Mouse (Mus musculus) thymus, adult 18-20 months (tissue): Measurements from ENCODE around the gene Rtn4rl1.
A peak's percentile ranks its signal among the peaks of the same experiment; 100 is the strongest.
"Not testable (repeated sequence)": the region's sequence is repeated elsewhere in the genome, so short reads cannot be mapped to it uniquely, and the experiment has no call there.

Source experiments
- DNase-seq, 2 experiments: peaks; one replicate each; pipeline ENCODE4 v3.0.0; 2022; ENCODE audit warnings: mixed read lengths in 2 of 2

Gene Rtn4rl1

GRCm38 (mm10) chr11:75166193-75166842 lies 27.3 kb upstream of the Rtn4rl1 start:
- no peak for DNase-seq

GRCm38 (mm10) chr11:75166861-75167642 lies 26.5 kb upstream of the Rtn4rl1 start:
- no peak for DNase-seq

DNA sequence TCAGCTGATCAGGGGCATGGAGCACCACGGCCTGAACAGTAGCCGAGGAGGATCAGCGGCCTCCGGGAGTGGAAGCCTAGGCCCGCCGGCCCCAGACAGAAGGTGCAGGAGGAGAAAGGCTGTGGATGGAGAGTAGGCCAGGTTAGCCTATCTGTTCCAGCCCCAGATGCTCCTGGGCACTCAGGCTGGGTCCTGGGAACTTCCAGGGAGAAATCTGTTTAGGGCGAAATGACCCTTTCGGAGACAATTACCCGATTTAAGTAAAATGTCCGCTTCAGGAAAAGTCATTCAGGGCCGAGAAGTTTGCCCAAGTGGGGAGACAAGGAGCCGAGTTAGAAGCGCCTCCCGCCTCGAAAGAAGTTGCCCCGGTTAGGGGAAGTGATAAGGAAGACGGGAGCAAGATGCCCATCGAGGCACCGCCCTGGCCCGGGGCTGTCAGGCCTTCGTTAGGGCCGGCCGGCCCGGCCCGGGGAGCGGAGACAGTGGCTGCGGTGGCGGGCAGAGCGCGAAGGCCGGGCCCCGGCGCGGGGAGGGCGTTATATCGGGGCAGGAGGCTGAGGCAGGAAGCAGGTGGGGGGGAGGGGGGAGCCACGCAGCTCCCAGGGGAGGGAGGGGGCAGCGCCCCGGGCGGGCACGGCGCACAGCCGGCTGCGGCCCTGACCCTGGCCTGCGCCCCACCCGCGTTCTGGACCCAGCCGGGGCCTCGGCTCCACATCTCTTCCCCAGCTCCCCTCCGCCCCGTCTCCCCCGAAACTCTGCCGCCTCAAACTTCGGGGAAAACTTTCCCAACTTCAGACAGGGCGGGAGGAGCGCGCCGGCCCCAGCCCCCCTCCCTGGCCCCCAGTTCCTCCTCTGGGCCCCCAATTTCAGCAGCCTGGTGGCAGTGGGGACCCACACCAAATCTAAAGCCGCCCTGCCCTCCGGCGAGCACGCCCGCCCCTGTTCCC lies 25.7 kb upstream of the Rtn4rl1 start:
- DNase-seq: no peak

DNA sequence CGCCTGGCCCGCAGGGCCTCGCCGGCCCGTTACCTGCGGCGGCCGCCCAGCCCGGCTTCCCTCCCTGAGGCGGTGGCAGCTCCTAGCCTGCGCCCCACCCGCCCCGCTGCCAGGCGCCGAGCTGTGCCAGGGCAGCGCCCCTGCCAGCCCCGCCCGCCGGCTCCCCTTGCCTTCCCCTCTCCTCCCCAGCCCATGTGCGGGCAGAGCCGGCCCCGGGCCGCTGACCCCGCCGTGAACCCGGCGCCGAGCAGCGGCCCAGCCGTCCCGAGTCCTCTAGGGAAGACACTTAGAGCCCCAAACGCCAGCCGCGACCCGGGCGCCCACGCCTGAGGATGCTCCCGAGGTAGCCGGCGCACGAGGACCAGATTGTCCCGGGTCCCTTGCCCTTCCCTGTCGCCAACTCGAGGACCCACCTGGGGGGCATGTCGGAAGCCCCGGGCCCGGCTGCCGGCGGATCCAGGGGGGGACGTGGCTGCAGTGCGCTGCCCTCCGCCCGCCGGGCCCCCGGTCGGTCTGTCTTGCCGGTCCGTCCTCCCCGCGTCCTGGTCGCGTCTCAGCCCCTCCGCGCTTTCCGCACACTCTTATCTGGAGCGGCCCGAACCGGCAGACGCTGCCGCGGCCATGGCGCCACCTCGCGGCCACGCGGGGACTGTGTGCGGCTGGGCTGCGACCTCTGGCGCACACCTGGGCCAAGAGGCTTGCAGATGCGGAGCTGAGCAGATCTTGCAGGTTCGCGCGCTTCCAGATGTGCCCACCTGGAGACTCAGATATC lies 24.8 kb upstream of the Rtn4rl1 start:
- DNase-seq: peak; percentile 64 to 71

GRCm38 (mm10) chr11:75169405-75170080 lies 24.0 kb upstream of the Rtn4rl1 start, which contains the start of gene Hic1:
Hic1 (minus strand) TSS chr11:75169519.
- no peak for DNase-seq

- DNase-seq: peak; percentile 71 to 79
Measured at GRCm38 (mm10) chr11:75170136-75170751, 23.3 kb upstream of the Rtn4rl1 start.

GRCm38 (mm10) chr11:75171186-75171865 lies 22.3 kb upstream of the Rtn4rl1 start:
- DNase-seq: no peak

DNA sequence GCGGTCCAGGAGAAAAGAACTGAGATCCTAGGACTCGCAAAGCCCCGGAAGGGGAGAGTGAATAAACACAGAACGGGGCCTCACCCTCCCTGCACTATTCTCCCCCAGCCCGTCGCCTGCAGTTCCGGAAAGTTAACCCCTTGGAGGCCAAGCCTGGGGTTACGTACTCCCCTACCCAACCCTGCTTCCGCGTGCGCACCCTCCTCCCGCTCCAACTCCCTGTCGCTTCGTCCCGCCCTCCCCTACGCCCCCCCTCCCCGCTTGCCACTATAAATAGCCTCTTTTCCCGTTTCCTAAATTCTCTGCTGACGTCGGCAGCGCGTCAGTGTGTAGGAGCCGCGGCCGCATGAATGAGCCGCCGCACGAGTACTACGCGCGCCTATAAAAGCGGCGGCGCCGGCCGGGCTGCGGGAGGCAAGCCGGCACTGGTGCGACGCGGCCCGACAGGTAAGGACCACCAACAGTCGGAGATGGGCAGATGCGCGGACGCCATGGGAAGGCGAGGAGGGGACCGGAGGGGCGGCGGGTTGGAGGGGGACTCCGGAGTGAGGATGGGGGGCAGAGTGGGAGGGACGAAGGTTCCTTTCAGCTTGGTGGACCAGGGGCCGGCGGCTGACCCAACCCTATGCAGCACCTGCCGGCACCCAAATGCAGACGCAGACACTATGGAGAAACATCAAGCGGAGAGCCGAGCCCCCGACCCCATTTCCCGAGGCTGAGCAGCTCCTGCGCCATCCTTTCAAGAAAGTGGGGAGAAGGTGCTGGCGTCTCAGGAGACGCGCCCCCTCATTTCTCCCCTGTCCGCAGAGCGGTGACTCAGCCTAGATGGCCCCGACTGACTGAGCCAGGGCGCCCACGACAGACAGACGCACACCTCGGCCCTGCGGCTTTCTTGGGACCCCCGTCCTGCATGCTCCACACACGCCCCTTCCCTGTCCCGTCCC lies 21.2 kb upstream of the Rtn4rl1 start:
- peak in 1 of 2 experiments; percentile 47 for DNase-seq

DNA sequence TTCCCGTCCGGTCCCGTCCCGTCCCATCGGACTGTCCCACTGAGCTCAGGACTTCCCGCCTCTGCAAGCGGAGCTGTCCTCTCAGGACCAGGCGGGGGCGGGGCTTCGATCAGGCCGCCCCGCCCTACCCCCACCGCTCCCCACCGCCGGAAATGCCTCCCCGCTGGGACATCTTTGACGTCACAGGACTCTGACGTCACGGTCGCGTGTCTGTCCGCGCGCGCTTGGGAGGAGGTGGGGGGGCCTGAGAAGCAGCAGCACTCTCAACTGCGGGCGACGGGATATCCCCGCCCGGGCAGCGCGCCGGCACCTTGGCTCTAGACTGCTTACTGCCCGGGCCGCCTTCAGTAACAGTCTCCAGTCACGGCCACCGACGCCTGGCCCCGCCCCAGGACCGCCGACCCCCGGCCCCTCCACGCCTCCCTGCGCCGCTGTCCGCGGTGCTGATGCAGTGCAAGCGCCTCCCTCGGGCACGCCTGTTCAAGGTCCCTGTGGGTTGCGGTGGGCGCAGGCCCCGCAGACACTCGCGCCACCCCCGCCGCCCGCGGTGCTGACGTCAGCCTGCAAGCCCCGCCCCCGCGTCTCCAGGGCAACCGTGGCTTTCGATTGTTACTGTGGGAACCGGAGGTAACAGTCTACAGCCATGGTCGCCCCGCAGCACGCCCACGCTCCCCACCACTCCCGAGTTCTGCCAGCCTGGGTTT lies 20.3 kb upstream of the Rtn4rl1 start:
- DNase-seq: peak; percentile 76 to 88

DNA sequence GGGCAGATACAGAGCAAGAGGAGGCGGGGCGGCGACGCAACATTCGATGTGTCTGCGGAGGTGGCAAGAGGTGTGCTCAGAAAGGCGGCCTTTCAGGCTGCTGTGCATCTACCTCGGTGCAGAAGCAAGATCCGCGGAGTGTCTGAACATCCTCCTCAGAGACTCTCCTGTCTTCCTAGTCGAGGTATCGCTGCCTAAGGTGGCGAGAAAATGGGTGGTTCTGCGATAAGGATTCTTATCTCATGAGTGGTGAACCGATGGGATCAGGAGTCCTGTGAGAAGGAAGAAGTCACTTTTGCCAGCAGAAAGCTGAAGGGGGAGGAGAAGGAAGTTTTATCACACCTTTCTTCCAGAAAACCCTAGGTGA lies 19.8 kb upstream of the Rtn4rl1 start:
- no peak for DNase-seq

- DNase-seq: not testable (repeated sequence)
Measured at GRCm38 (mm10) chr11:75174574-75174973, 19.0 kb upstream of the Rtn4rl1 start.

DNA sequence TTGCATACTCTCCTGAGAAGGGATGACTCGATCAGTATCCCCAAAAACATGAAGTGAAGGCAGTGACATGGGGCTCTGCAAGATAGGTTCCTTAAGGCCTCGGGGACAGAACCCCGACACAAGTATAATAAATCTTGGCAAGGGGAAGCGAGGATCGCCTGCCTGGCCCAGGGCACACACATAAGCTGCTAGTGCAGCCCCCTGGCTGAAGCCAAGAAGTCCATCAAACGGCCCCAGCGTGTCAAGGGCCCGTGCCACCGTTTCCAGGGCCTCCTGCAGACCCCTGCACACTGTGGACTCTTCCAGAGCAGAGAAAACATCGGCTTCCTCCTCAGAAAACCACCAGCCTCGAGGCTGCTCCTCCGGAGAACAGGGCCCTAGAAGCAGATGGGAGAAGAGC lies 15.6 kb upstream of the Rtn4rl1 start:
- DNase-seq: no peak

DNA sequence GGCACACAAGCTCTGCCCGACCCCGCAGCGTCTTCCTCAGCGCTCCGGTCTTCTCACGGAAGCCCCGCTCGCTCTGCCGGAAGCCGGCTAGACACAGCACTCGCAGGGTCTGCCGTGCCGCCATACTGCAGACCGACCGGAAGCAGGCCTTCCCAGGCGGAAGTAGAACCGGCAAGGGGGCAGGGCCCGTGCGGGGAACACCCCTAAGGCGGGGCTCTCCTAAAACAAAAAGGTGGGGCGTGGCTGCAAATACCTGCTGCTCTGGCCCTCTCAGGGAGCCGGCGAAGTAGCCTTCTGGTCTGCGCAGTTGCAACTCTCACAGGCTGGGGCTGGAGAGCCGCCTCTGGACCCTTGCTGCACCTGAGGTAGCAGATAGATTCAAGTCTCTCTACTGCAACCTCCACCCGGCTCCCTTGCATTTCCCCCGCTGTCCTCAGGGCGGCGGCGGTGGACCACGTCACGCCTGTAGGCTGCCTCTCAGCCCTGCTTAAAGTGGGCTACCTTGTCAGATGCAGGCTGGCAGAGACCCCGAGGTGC lies 14.8 kb upstream of the Rtn4rl1 start, which contains the start of gene Ovca2:
Gene Ovca2, minus strand, starts transcription at position 164 of the 537 bp plus-strand sequence.
- peak; percentile 89 to 93 for DNase-seq

DNA sequence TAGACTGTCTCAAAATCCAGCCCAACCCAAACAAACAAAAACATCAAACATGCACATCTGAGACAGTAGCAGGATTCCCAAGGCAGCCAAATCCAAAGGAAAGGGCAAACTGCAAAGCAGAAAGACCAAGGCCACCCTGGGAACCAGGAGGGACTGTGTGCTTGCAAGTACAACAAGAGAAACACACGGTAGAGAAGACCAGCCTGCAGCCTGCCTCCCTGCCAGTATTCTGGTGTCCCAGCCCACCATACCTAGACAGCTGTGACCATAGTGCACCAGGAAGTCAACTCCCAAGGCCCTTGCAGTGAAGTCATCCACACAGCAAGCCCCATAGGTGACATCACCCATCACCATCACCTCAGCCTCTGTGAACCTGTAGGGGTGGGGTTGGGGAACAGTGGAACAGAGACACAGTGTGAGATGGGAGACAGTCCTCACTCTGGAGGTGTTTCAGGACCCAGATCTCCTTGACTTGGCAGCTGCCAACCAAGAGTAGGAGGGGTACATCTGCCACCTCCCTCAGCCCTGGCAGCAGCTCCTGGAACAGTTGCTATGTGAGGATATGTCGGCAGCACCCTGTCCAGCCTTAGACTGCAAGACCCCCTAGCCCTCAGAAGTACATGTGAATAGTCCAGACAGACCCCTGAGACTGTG lies 9.5 kb upstream of the Rtn4rl1 start:
- DNase-seq: no peak

DNA sequence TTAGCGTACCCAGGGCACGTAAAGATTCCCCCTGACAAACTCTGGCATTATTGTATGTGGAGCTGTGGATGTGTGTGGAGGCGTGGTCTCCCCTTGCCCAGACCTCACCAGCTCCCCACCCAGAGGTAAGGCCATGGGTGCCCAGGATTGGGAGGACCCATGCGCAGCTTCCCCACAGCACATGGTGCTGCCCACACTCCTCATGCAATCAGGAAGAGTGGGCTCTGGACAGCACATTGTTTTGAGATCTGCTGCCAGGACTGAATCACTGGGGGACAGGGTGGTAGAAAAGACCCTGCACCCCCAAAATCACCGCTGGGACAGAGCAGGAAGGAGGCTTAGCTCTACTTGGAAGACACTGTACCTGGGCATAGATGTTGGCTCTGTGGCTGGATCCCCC lies 9.0 kb upstream of the Rtn4rl1 start:
- no peak for DNase-seq

GRCm38 (mm10) chr11:75184986-75185385 lies 8.6 kb upstream of the Rtn4rl1 start:
- DNase-seq: no peak

DNA sequence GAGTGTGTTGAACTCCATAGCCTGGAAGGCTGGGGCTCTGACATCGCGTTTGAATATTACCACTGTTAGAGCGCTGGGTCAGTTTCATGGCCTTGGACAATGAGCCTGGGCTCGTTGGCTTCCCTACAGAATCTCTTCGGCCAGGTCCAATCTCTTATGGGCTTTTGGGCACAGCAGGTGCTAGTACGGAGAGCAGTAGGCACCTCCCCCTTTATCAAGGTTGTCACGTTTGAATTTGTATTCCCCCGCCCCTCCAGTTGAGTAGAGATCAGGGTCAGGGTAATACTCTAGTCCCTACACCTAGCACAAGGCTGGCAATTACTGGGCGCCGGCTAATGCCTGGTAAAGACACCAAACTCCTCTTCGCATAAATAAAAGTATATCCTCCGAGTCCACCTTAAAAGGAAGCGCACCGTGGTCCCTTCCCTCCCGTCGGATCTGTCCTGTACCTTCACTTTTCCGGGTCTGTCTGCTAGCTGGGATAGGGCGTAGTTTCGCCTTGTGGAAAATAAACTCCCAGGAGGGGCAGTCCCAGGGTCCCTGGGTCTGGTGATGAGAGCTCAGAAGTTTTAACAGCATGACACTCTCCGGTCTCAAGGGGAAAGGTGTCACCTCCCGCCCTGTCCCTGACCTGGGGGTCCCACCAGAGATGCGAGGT lies 3.7 kb upstream of the Rtn4rl1 start:
- DNase-seq: no peak
